ENCODE assay signal across 9 mouse cellular contexts in the genomic region with DNA sequence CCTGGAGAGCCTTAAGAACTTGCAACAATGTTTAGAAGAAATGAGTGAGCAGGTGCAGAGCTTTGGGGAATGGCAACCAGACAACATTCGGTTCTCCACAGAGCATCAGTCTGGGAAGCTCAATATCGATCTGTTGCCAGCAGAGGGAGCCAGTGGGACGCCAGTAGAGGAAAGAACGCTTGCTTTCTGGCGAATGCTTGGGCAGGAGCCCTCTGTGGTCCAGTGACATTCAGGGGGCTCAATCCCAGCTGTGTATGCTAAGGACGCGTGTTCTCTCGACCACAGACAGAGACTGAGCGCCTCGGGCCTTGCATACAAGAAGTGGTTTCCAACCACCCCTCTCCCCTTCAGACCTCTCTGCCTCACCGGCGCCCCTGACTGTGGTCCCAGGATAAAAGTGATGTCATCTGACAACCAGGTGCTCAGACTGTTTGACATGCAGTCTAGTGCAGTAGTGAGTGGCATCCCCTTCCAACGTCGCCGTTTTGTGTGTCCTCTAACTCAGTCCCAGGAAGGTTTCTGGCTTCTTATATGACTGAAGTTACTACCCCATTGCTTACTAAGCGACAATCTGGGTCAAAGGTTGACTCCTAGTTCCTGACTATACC. TPM values are rescaled to one million over a fixed set of nuclear protein-coding genes. Genes with fewer than 3 reads are reported as not detected.
DNase-seq lines count a peak whose midpoint lies in the region; ATAC-seq and TF ChIP-seq lines count a peak whose summit lies in the region.
"Had no signal": no experiment of that assay in that cellular context is flagged by ENCODE, and none has a peak within 500 bp of the region (broad histone marks: within the 10 kb centered on the region; RNA-seq: fewer than 3 reads in every experiment).

No protein-coding gene starts in this region.

- H3K79me3 ChIP-seq in C2C12 (ENCODE audit: low read depth), result no peaks in the 10 kb centered on the region

- H3K27ac ChIP-seq in embryonic facial prominence, embryonic 14.5 days (replicated peaks; ENCODE audit: low read depth, low read length), result no peak overlapping the region
- no peak overlapping the region for H3K27ac ChIP-seq in limb, embryonic 12.5 days
- H3K27ac ChIP-seq in stomach, postnatal 0 days (replicated peaks), result no peak overlapping the region

- peak; percentile 44 to 59 for DNase-seq in adrenal gland, postnatal 4 days (ENCODE audit: low spot score in 2 of 2)
- DNase-seq in embryonic facial prominence, embryonic 14.5 days (ENCODE audit: low spot score), result peak; percentile 90
- peak; percentile 58 for DNase-seq in heart, adult 8-10 months (ENCODE audit: low spot score)
- DNase-seq in kidney, adult 8-10 months, result peak; percentile 63 to 79
- DNase-seq in neural tube, embryonic 10.5 days (ENCODE audit: extremely low spot score, low spot score), result peak; percentile 79
- DNase-seq in stomach, postnatal 0 days (ENCODE audit: low spot score), result peak; percentile 84

- H3K4me2 ChIP-seq in embryonic facial prominence, embryonic 14.5 days (ENCODE audit: low read depth, low read length), result peak overlapping the region; percentile 29
- peak overlapping the region; percentile 35 for H3K4me2 ChIP-seq in limb, embryonic 12.5 days
- H3K4me2 ChIP-seq in stomach, postnatal 0 days (replicated peaks; ENCODE audit: low read depth), result peak overlapping the region; percentile 29; the same call in 1 of the 2 replicates

- no peak for TF ChIP-seq EP300 in stomach, postnatal 0 days (optimal IDR thresholded peaks at IDR 0.05)

- no peaks in the 10 kb centered on the region for H3K9me3 ChIP-seq in embryonic facial prominence, embryonic 14.5 days (ENCODE audit: control insufficient read depth, low read length)
- no peaks in the 10 kb centered on the region for H3K9me3 ChIP-seq in limb, embryonic 12.5 days
- H3K9me3 ChIP-seq in stomach, postnatal 0 days (ENCODE audit: control insufficient read depth, low read length), result no peaks in the 10 kb centered on the region

- no peaks in the 10 kb centered on the region for H3K4me1 ChIP-seq in embryonic facial prominence, embryonic 14.5 days (ENCODE audit: control insufficient read depth, insufficient read depth, low read length)
- no peaks in the 10 kb centered on the region for H3K4me1 ChIP-seq in limb, embryonic 12.5 days (replicated peaks)
- no peaks in the 10 kb centered on the region for H3K4me1 ChIP-seq in stomach, postnatal 0 days (replicated peaks; ENCODE audit: control insufficient read depth, insufficient read depth)

- peak; percentile 64; the same call in 1 of the 2 replicates for ATAC-seq in embryonic facial prominence, embryonic 14.5 days (ENCODE audit: low read depth)
- no peak for ATAC-seq in limb, embryonic 12.5 days (ENCODE audit: insufficient number of reproducible peaks, insufficient read depth, low FRiP score, low TSS enrichment, low read depth)
- ATAC-seq in stomach, postnatal 0 days (ENCODE audit: low FRiP score, low TSS enrichment), result peak; percentile 58

- H3K27me3 ChIP-seq in C2C12 (ENCODE audit: control insufficient read depth, insufficient read depth, insufficient read length), result no peaks in the 10 kb centered on the region
- H3K27me3 ChIP-seq in embryonic facial prominence, embryonic 14.5 days (replicated peaks; ENCODE audit: control insufficient read depth, insufficient read depth, low read length), result no peaks in the 10 kb centered on the region
- H3K27me3 ChIP-seq in limb, embryonic 12.5 days, result 0 out of 2 replicates have a peak, but pooled peaks cover 3% of the 10 kb centered on the region
- no peaks in the 10 kb centered on the region for H3K27me3 ChIP-seq in stomach, postnatal 0 days (ENCODE audit: control insufficient read depth, insufficient read depth, low read length)

- no peak overlapping the region for H3K4me3 ChIP-seq in C2C12 (ENCODE audit: insufficient read depth, poor library complexity, severe bottlenecking)
- no peak overlapping the region for H3K4me3 ChIP-seq in embryonic facial prominence, embryonic 14.5 days (ENCODE audit: low read depth, low read length)
- H3K4me3 ChIP-seq in limb, embryonic 12.5 days (replicated peaks), result no peak overlapping the region
- no peak overlapping the region for H3K4me3 ChIP-seq in stomach, postnatal 0 days (ENCODE audit: low read depth, low read length)
- H3K4me3 ChIP-seq: erythroblast, embryonic 14.5 days had no signal

- TF ChIP-seq CTCF in C2C12 (IDR thresholded peaks at IDR 0.05; ENCODE audit: control insufficient read depth, insufficient read depth, insufficient read length), result peak; percentile 5
- peak; percentile 96 for TF ChIP-seq CTCF in stomach, postnatal 0 days (IDR thresholded peaks at IDR 0.05; ENCODE audit: low read depth)

- no peak overlapping the region for H3K9ac ChIP-seq in embryonic facial prominence, embryonic 14.5 days (ENCODE audit: low read depth, low read length)
- no peak overlapping the region for H3K9ac ChIP-seq in limb, embryonic 12.5 days (replicated peaks)
- no peak overlapping the region for H3K9ac ChIP-seq in stomach, postnatal 0 days (ENCODE audit: low read length)

- no peaks in the 10 kb centered on the region for H3K79me2 ChIP-seq in C2C12 (ENCODE audit: control insufficient read depth, insufficient read depth)

- 15% methylated on average over 16 of the region's 16 CpGs for WGBS in embryonic facial prominence, embryonic 14.5 days
- WGBS in limb, embryonic 12.5 days, result 15% methylated on average over 16 of the region's 16 CpGs
- WGBS in stomach, postnatal 0 days, result 11% methylated on average over 15 of the region's 16 CpGs

- no peak overlapping the region for H3ac ChIP-seq in C2C12 (ENCODE audit: control insufficient read depth, insufficient read length, low read depth)

- H3K36me3 ChIP-seq in C2C12 (ENCODE audit: control insufficient read depth, insufficient read depth), result no peaks in the 10 kb centered on the region
- H3K36me3 ChIP-seq in embryonic facial prominence, embryonic 14.5 days (ENCODE audit: control insufficient read depth, insufficient read depth, low read length), result no peaks in the 10 kb centered on the region
- H3K36me3 ChIP-seq in limb, embryonic 12.5 days, result no peaks in the 10 kb centered on the region
- H3K36me3 ChIP-seq in stomach, postnatal 0 days (ENCODE audit: control insufficient read depth, insufficient read depth, low read length), result no peaks in the 10 kb centered on the region

TF ChIP-seq in C2C12, 6 proteins besides CTCF, POLR2A, EP300 and RAD21:
- TF ChIP-seq MAX (IDR thresholded peaks at IDR 0.05), result no peak
- no peak for TF ChIP-seq USF1 (IDR thresholded peaks at IDR 0.05; ENCODE audit: low read depth)
- no peak for TF ChIP-seq CEBPB (IDR thresholded peaks at IDR 0.05; ENCODE audit: low read depth)
- TF ChIP-seq FOSL1 (IDR thresholded peaks at IDR 0.05; ENCODE audit: insufficient read depth, low read length, poor library complexity, severe bottlenecking), result no peak
- TF ChIP-seq MYOD1 (IDR thresholded peaks at IDR 0.05; ENCODE audit: control insufficient read depth, insufficient read length, low read depth), result peak; percentile 2

RNA-seq across cellular contexts. Expression of a gene that starts 16.9 kb away (rescaled TPM):
- polyA plus RNA-seq in C2C12 (2012; fragmentation: generic; extraction: Trizol), result not detected
- total RNA-seq in adrenal gland, postnatal 4 days (2021), result not detected
- 0.28 TPM in 1 of 2 replicates, not detected in the other for polyA plus RNA-seq in embryonic facial prominence, embryonic 14.5 days (2014; fragmentation: Nextera tagmentation; extraction: Ambion mirVana)
- total RNA-seq in heart, adult 8-10 months (2022), result not detected
- not detected in 2 replicates for polyA plus RNA-seq in limb, embryonic 12.5 days (2016; fragmentation: Nextera tagmentation; extraction: Ambion mirVana)
- 7.6 and 8.6 TPM in 2 replicates for polyA plus RNA-seq in stomach, postnatal 0 days (2015; fragmentation: Nextera tagmentation; extraction: Ambion mirVana)
- polyA plus RNA-seq: erythroblast, embryonic 14.5 days had no signal

RNA-seq across cellular contexts. Expression of a gene that starts 17.2 kb away (rescaled TPM):
- not detected for polyA plus RNA-seq in C2C12 (2012; fragmentation: generic; extraction: Trizol)
- total RNA-seq in adrenal gland, postnatal 4 days (2021), result not detected
- 0.47 and 1.3 TPM in 2 replicates for polyA plus RNA-seq in embryonic facial prominence, embryonic 14.5 days (2014; fragmentation: Nextera tagmentation; extraction: Ambion mirVana)
- total RNA-seq in heart, adult 8-10 months (2022), result not detected
- 0.17 TPM in 1 of 2 replicates, not detected in the other for polyA plus RNA-seq in limb, embryonic 12.5 days (2016; fragmentation: Nextera tagmentation; extraction: Ambion mirVana)
- 234 and 311 TPM in 2 replicates for polyA plus RNA-seq in stomach, postnatal 0 days (2015; fragmentation: Nextera tagmentation; extraction: Ambion mirVana)
- polyA plus RNA-seq: erythroblast, embryonic 14.5 days had no signal

RNA-seq across cellular contexts. Expression of a gene that starts 32.5 kb away (rescaled TPM):
- polyA plus RNA-seq in C2C12 (2012; fragmentation: generic; extraction: Trizol), result 2.0 TPM
- under 1 TPM; 0.11 to 0.37 TPM for total RNA-seq in adrenal gland, postnatal 4 days (2021)
- 0.97 and 1.3 TPM in 2 replicates for polyA plus RNA-seq in embryonic facial prominence, embryonic 14.5 days (2014; fragmentation: Nextera tagmentation; extraction: Ambion mirVana)
- total RNA-seq in heart, adult 8-10 months (2022), result under 1 TPM; 0.14 to 0.37 (median 0.27) TPM
- polyA plus RNA-seq in limb, embryonic 12.5 days (2016; fragmentation: Nextera tagmentation; extraction: Ambion mirVana), result not detected in 2 replicates
- polyA plus RNA-seq in stomach, postnatal 0 days (2015; fragmentation: Nextera tagmentation; extraction: Ambion mirVana), result 106 and 139 TPM in 2 replicates
- polyA plus RNA-seq: erythroblast, embryonic 14.5 days had no signal

RNA-seq across cellular contexts. Expression of a gene that starts 42.0 kb away (rescaled TPM):
- not detected for polyA plus RNA-seq in C2C12 (2012; fragmentation: generic; extraction: Trizol)
- not detected for total RNA-seq in adrenal gland, postnatal 4 days (2021)
- 0.04 TPM in 1 of 2 replicates, not detected in the other for polyA plus RNA-seq in embryonic facial prominence, embryonic 14.5 days (2014; fragmentation: Nextera tagmentation; extraction: Ambion mirVana)
- not detected for total RNA-seq in heart, adult 8-10 months (2022)
- not detected in 2 replicates for polyA plus RNA-seq in limb, embryonic 12.5 days (2016; fragmentation: Nextera tagmentation; extraction: Ambion mirVana)
- polyA plus RNA-seq in stomach, postnatal 0 days (2015; fragmentation: Nextera tagmentation; extraction: Ambion mirVana), result 2.6 and 3.9 TPM in 2 replicates
- polyA plus RNA-seq: erythroblast, embryonic 14.5 days had no signal

RNA-seq across cellular contexts. Expression of a gene that starts 51.4 kb away (rescaled TPM):
- polyA plus RNA-seq in C2C12 (2012; fragmentation: generic; extraction: Trizol), result 0.08 TPM
- under 1 TPM in 1 of 2 experiments, not detected in 1; 0.87 TPM for total RNA-seq in adrenal gland, postnatal 4 days (2021)
- polyA plus RNA-seq in embryonic facial prominence, embryonic 14.5 days (2014; fragmentation: Nextera tagmentation; extraction: Ambion mirVana), result 0.59 and 1.9 TPM in 2 replicates
- total RNA-seq in heart, adult 8-10 months (2022), result not detected
- 0.96 and 1.3 TPM in 2 replicates for polyA plus RNA-seq in limb, embryonic 12.5 days (2016; fragmentation: Nextera tagmentation; extraction: Ambion mirVana)
- 66.1 and 66.8 TPM in 2 replicates for polyA plus RNA-seq in stomach, postnatal 0 days (2015; fragmentation: Nextera tagmentation; extraction: Ambion mirVana)

Comparison
In these comparisons a context has a peak if more than half of its experiments do, and no peak if none do; other contexts are left out.
1. RNA of a gene that starts 17.2 kb away (polyA plus RNA-seq): 234 to 311 TPM in stomach, postnatal 0 days; 0.47 to 1.3 TPM in embryonic facial prominence, embryonic 14.5 days, not detected in C2C12 (single experiment) and 0.17 TPM in limb, embryonic 12.5 days; every median in the first group is over 100 times any median in the second.
2. RNA of a gene that starts 32.5 kb away (polyA plus RNA-seq): 106 to 139 TPM in stomach, postnatal 0 days; 2.0 TPM in C2C12 (single experiment), 0.97 to 1.3 TPM in embryonic facial prominence, embryonic 14.5 days and not detected in limb, embryonic 12.5 days; every median in the first group is over 10 times any median in the second.
3. Peak in every context shown above with its lines, with median percentiles within 50 percentile points of each other: DNase-seq and H3K4me2 ChIP-seq.